ENCODE assay signal across 10 mouse cellular contexts in the genomic region with DNA sequence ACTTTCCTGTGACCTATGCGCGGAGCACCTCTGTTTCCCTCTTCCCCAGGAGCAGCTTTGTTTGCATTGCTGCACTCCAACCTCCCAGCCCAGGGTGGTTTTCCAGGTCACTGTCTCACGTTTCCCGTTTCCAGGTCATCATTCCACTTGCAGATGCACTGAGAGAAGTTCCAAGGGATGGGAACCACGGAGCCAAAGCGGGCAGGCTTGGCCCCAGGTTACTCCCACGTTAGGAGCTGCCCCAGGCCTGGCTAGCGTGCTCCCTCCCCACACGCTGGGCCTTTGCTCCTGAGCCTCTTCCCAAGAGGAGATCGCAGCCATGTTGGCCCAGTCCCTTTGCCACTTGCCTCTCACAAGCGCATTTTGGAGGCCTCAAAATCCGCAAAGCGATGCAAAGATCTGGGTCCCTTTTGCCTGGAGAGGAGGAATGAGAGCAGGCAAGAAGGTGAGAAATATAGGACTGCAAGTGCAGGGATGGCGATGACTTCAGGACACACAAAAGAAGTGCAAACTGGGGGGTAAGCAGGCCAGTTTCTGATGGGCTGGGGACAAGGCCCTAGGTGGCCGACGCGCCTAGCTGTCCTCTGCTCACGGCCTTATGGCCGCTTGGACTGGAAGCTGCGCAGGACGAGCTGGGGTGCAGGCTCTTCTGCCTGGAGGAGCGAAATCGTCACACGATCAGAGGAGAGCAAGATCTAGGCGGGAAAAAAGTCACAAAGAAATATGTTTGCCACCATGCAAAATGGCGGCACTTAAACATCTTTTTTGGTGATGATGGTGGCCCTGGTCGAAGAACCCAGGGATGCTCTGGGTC. TPM values are rescaled to one million over a fixed set of nuclear protein-coding genes. Genes with fewer than 3 reads are reported as not detected.
A peak's percentile ranks its signal among the peaks of the same experiment; 100 is the strongest.
DNase-seq lines count a peak whose midpoint lies in the region; ATAC-seq lines count a peak whose summit lies in the region.
"Had no signal": no experiment of that assay in that cellular context is flagged by ENCODE, and none has a peak within 500 bp of the region (broad histone marks: within the 10 kb centered on the region; RNA-seq: fewer than 3 reads in every experiment).

No protein-coding gene starts in this region.

- H3K4me2 ChIP-seq in hindbrain, embryonic 16.5 days (ENCODE audit: low read length): peak overlapping the region; percentile 68
- peak overlapping the region; percentile 70 for H3K4me2 ChIP-seq in midbrain, embryonic 12.5 days (replicated peaks)

- peak overlapping the region; percentile 66 for H3K9ac ChIP-seq in hindbrain, embryonic 16.5 days (ENCODE audit: low read depth, low read length)
- peak overlapping the region; percentile 91 for H3K9ac ChIP-seq in midbrain, embryonic 12.5 days (replicated peaks)

- peak; percentile 78 for DNase-seq in heart, embryonic 10.5 days (ENCODE audit: low spot score)
- no peak for DNase-seq in heart, adult 18-20 months
- DNase-seq in embryo, embryonic 10.5 days (ENCODE audit: low spot score): peak; percentile 75
- no peak for DNase-seq in left cerebral cortex, postnatal 25 days (ENCODE audit: low spot score in 2 of 2)
- no peak for DNase-seq in adrenal gland, adult 18-20 months (ENCODE audit: low spot score in 2 of 2)
- no peak for DNase-seq in gastrocnemius, postnatal 25 days
- DNase-seq: cerebellum, adult 2 months; lung, postnatal 14 days had no signal

- 24% methylated on average over 27 of the region's 27 CpGs for WGBS in heart, embryonic 10.5 days
- 16% methylated on average over 27 of the region's 27 CpGs for WGBS in hindbrain, embryonic 16.5 days
- WGBS in midbrain, embryonic 12.5 days: 3% methylated on average over 27 of the region's 27 CpGs

- H3K9me3 ChIP-seq in heart, embryonic 10.5 days: no peaks in the 10 kb centered on the region
- H3K9me3 ChIP-seq in hindbrain, embryonic 16.5 days (ENCODE audit: control insufficient read depth, low read length): no peaks in the 10 kb centered on the region
- H3K9me3 ChIP-seq in midbrain, embryonic 12.5 days: no peaks in the 10 kb centered on the region

- intact Hi-C loops in left cerebral cortex, postnatal 25 days (cut with DNase I): no loop called here

- no peaks in the 10 kb centered on the region for H3K36me3 ChIP-seq in heart, embryonic 10.5 days
- no peaks in the 10 kb centered on the region for H3K36me3 ChIP-seq in hindbrain, embryonic 16.5 days (ENCODE audit: control insufficient read depth, insufficient read depth, low read length)
- H3K36me3 ChIP-seq in midbrain, embryonic 12.5 days: no peaks in the 10 kb centered on the region

- H3K27ac ChIP-seq in heart, embryonic 10.5 days: peak overlapping the region; percentile 100
- peak overlapping the region; percentile 76 for H3K27ac ChIP-seq in hindbrain, embryonic 16.5 days (ENCODE audit: low read depth, low read length)
- peak overlapping the region; percentile 96 for H3K27ac ChIP-seq in midbrain, embryonic 12.5 days (replicated peaks)

- ATAC-seq in hindbrain, embryonic 16.5 days: peak; percentile 53; the same call in 1 of the 2 replicates
- peak; percentile 39 for ATAC-seq in midbrain, embryonic 12.5 days (ENCODE audit: low FRiP score, low read depth)

- peak overlapping the region; percentile 60 for H3K4me3 ChIP-seq in heart, embryonic 10.5 days
- H3K4me3 ChIP-seq in hindbrain, embryonic 16.5 days (ENCODE audit: low read length): peak overlapping the region; percentile 17
- H3K4me3 ChIP-seq in midbrain, embryonic 12.5 days: peak overlapping the region; percentile 99

- no peaks in the 10 kb centered on the region for H3K27me3 ChIP-seq in heart, embryonic 10.5 days (ENCODE audit: insufficient read depth, poor library complexity, severe bottlenecking)
- no peaks in the 10 kb centered on the region for H3K27me3 ChIP-seq in hindbrain, embryonic 16.5 days (replicated peaks; ENCODE audit: control insufficient read depth, insufficient read depth, low read length)
- no peaks in the 10 kb centered on the region for H3K27me3 ChIP-seq in midbrain, embryonic 12.5 days

- peaks cover 67% of the 10 kb centered on the region for H3K4me1 ChIP-seq in heart, embryonic 10.5 days
- peaks cover 29% of the 10 kb centered on the region for H3K4me1 ChIP-seq in hindbrain, embryonic 16.5 days (ENCODE audit: control insufficient read depth, insufficient read depth, low read depth, low read length)
- peaks cover 68% of the 10 kb centered on the region for H3K4me1 ChIP-seq in midbrain, embryonic 12.5 days

RNA-seq across cellular contexts. Expression of a gene that starts 3.0 kb away (rescaled TPM):
- polyA plus RNA-seq in heart, embryonic 10.5 days (2016; fragmentation: Nextera tagmentation; extraction: Ambion mirVana): 14.5 and 14.9 TPM in 2 replicates
- total RNA-seq in heart, adult 18-20 months (2021): 1 to 10 TPM; 3.4 to 4.3 TPM
- polyA plus RNA-seq in hindbrain, embryonic 16.5 days (2015; fragmentation: Nextera tagmentation; extraction: Ambion mirVana): 6.1 and 8.2 TPM in 2 replicates
- 20.5 and 21.5 TPM in 2 replicates for polyA plus RNA-seq in midbrain, embryonic 12.5 days (2016; fragmentation: Nextera tagmentation; extraction: Ambion mirVana)
- total RNA-seq in left cerebral cortex, postnatal 25 days (2021): 1 to 10 TPM; 1.7 to 2.8 TPM
- 1 to 10 TPM; 1.4 to 2.3 TPM for total RNA-seq in adrenal gland, adult 18-20 months (2021)
- total RNA-seq in gastrocnemius, postnatal 25 days (2021): 1 to 10 TPM in 1 of 2 experiments, under 1 TPM in 1; 0.20 to 1.6 TPM

RNA-seq across cellular contexts. Expression of a gene that starts 8.3 kb away (rescaled TPM):
- polyA plus RNA-seq in heart, embryonic 10.5 days (2016; fragmentation: Nextera tagmentation; extraction: Ambion mirVana): 6.7 and 9.4 TPM in 2 replicates
- total RNA-seq in heart, adult 18-20 months (2021): 1 to 10 TPM; 2.0 to 2.2 TPM
- polyA plus RNA-seq in hindbrain, embryonic 16.5 days (2015; fragmentation: Nextera tagmentation; extraction: Ambion mirVana): 4.4 and 5.8 TPM in 2 replicates
- 23.8 and 26.6 TPM in 2 replicates for polyA plus RNA-seq in midbrain, embryonic 12.5 days (2016; fragmentation: Nextera tagmentation; extraction: Ambion mirVana)
- 1 to 10 TPM; 7.5 to 8.3 TPM for total RNA-seq in left cerebral cortex, postnatal 25 days (2021)
- total RNA-seq in adrenal gland, adult 18-20 months (2021): 1 to 10 TPM; 1.6 to 2.0 TPM
- total RNA-seq in gastrocnemius, postnatal 25 days (2021): under 1 TPM; 0.32 to 0.54 TPM

RNA-seq across cellular contexts. Expression of a gene that starts 14.5 kb away (rescaled TPM):
- 39.8 and 54.8 TPM in 2 replicates for polyA plus RNA-seq in heart, embryonic 10.5 days (2016; fragmentation: Nextera tagmentation; extraction: Ambion mirVana)
- 10 to 100 TPM; 31.0 to 33.4 TPM for total RNA-seq in heart, adult 18-20 months (2021)
- 37.5 and 42.9 TPM in 2 replicates for polyA plus RNA-seq in hindbrain, embryonic 16.5 days (2015; fragmentation: Nextera tagmentation; extraction: Ambion mirVana)
- polyA plus RNA-seq in midbrain, embryonic 12.5 days (2016; fragmentation: Nextera tagmentation; extraction: Ambion mirVana): 64.9 and 70.4 TPM in 2 replicates
- total RNA-seq in left cerebral cortex, postnatal 25 days (2021): 10 to 100 TPM; 47.2 to 51.5 TPM
- total RNA-seq in adrenal gland, adult 18-20 months (2021): 10 to 100 TPM; 41.4 to 44.8 TPM
- total RNA-seq in gastrocnemius, postnatal 25 days (2021): 10 to 100 TPM; 15.1 to 18.5 TPM

RNA-seq across cellular contexts. Expression of a gene that starts 43.8 kb away (rescaled TPM):
- not detected in 2 replicates for polyA plus RNA-seq in heart, embryonic 10.5 days (2016; fragmentation: Nextera tagmentation; extraction: Ambion mirVana)
- not detected for total RNA-seq in heart, adult 18-20 months (2021)
- polyA plus RNA-seq in hindbrain, embryonic 16.5 days (2015; fragmentation: Nextera tagmentation; extraction: Ambion mirVana): not detected in 2 replicates
- polyA plus RNA-seq in midbrain, embryonic 12.5 days (2016; fragmentation: Nextera tagmentation; extraction: Ambion mirVana): not detected in 2 replicates
- total RNA-seq in left cerebral cortex, postnatal 25 days (2021): not detected
- not detected for total RNA-seq in adrenal gland, adult 18-20 months (2021)
- total RNA-seq in gastrocnemius, postnatal 25 days (2021): not detected
- polyA plus RNA-seq: cerebellum, adult 2 months had no signal

Comparison
In these comparisons a context has a peak if more than half of its experiments do, and no peak if none do; other contexts are left out.
1. DNase-seq: peak in heart, embryonic 10.5 days (single experiment) and embryo, embryonic 10.5 days (single experiment); none in heart, adult 18-20 months (0 of 2), left cerebral cortex, postnatal 25 days (0 of 2), adrenal gland, adult 18-20 months (0 of 2) and gastrocnemius, postnatal 25 days (single experiment).
2. H3K4me3 ChIP-seq: peak in every context shown above with its lines; median percentile 99 in midbrain, embryonic 12.5 days; 60 in heart, embryonic 10.5 days; 17 in hindbrain, embryonic 16.5 days.
3. Peak in every context shown above with its lines, with median percentiles within 50 percentile points of each other: H3K27ac ChIP-seq.